Mouse (Mus musculus): Measurements from ENCODE around the gene Rcl1.

DNA sequence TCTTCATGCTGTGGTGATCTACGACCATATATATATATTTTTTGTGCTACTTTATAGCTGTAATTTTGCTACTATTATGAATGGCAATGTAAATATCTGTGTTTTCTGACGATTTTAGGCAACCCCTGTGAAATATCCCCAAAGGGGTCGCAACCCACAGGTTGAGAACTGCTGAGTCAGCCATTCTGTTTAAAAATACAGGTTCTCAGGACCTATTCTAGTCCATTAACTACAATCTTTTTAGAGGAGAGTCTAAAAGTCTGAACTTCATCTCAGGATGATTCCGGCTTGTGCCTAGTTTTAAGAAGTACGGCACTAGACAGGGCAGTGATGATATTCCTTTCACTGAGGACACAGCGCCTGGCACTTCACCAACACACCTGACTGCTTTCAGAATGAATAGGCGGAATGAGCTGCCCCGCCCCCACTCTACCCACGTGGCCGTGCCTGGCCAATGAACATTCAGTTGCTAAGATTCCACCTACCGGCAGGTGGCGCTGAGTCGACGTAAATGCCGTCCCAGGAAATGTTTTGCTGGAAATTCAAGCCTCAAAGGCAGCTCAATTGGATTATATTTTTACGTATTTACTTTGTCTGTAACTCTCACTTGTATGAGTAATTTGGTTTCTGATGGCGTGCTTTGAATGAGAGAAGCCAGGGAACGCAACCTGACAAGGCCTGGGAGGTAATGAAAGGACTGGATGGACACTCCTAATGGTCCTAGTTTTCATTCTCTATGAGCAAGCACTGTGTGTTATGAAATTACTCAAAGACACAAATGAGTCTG lies 37.4 kb upstream of the Rcl1 start:
- TF ChIP-seq CTCF (IDR thresholded peaks at IDR 0.05) = peak; percentile 98
- TF ChIP-seq EP300 (IDR thresholded peaks at IDR 0.05) = no peak
